Comparison of ENCODE assay signal across 17 mouse cellular contexts in the genomic region with DNA sequence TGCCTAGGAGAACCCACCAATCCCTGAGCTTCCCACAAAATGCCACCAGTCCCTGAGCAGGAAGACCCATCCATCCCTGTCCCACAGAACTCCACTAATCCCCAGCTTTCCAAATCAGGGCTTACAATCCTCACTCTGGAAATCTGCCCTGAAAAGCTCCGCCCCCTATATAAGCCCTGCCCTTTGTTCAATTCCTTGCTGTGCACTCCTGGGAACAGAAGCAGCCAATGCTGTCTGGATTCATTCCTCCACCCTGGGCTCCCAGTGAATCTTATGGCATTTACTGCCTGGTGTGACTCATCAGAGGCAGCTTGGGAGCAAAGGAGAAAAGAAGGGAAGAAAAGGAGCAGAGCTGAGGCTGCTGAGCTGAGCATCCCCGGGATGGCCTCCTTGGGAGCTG.
DNase-seq lines count a peak whose midpoint lies in the region; ATAC-seq and TF ChIP-seq lines count a peak whose summit lies in the region.
"Had no signal": no experiment of that assay in that cellular context is flagged by ENCODE, and none has a peak within 500 bp of the region (broad histone marks: within the 10 kb centered on the region; RNA-seq: fewer than 3 reads in every experiment).

No protein-coding gene starts in this region.

- H3K4me1 ChIP-seq in forebrain, embryonic 12.5 days, result no peaks in the 10 kb centered on the region
- no peaks in the 10 kb centered on the region for H3K4me1 ChIP-seq in forebrain, postnatal 0 days (ENCODE audit: insufficient read depth)
- H3K4me1 ChIP-seq in midbrain, embryonic 13.5 days (replicated peaks), result no peaks in the 10 kb centered on the region
- no peaks in the 10 kb centered on the region for H3K4me1 ChIP-seq in midbrain, embryonic 10.5 days
- peaks cover 6% of the 10 kb centered on the region; the same call in 1 of the 2 replicates for H3K4me1 ChIP-seq in olfactory bulb, adult 2 months (ENCODE audit: control insufficient read depth, insufficient read depth, low read length)
- H3K4me1 ChIP-seq: heart, embryonic 10.5 days; midbrain, embryonic 12.5 days; neural tube, embryonic 13.5 days had no signal

- H3K4me3 ChIP-seq in forebrain, embryonic 12.5 days (replicated peaks), result no peak overlapping the region
- H3K4me3 ChIP-seq in forebrain, postnatal 0 days (ENCODE audit: low read depth, low read length), result no peak overlapping the region
- no peak overlapping the region for H3K4me3 ChIP-seq in midbrain, embryonic 13.5 days (replicated peaks)
- no peak overlapping the region for H3K4me3 ChIP-seq in midbrain, embryonic 10.5 days
- H3K4me3 ChIP-seq in olfactory bulb, adult 2 months (ENCODE audit: insufficient read depth, low read depth, low read length), result no peak overlapping the region
- H3K4me3 ChIP-seq: heart, embryonic 10.5 days; midbrain, embryonic 12.5 days; neural tube, embryonic 13.5 days had no signal

- WGBS in forebrain, embryonic 12.5 days, result 64% methylated on average over 2 of the region's 2 CpGs
- WGBS in forebrain, postnatal 0 days, result 70% methylated on average over 2 of the region's 2 CpGs
- 60% methylated on average over 2 of the region's 2 CpGs for WGBS in midbrain, embryonic 13.5 days
- 64% methylated on average over 2 of the region's 2 CpGs for WGBS in midbrain, embryonic 10.5 days
- WGBS in olfactory bulb, adult 2 months, result 56% methylated on average over 2 of the region's 2 CpGs

- no peaks in the 10 kb centered on the region for H3K27me3 ChIP-seq in forebrain, embryonic 12.5 days
- no peaks in the 10 kb centered on the region for H3K27me3 ChIP-seq in forebrain, postnatal 0 days (ENCODE audit: insufficient read depth, low read length)
- no peaks in the 10 kb centered on the region for H3K27me3 ChIP-seq in midbrain, embryonic 13.5 days
- no peaks in the 10 kb centered on the region for H3K27me3 ChIP-seq in midbrain, embryonic 10.5 days (ENCODE audit: low read depth, poor library complexity, severe bottlenecking)
- H3K27me3 ChIP-seq: midbrain, embryonic 12.5 days; neural tube, embryonic 13.5 days; Patski had no signal

- H3K27ac ChIP-seq in forebrain, embryonic 12.5 days, result no peak overlapping the region
- H3K27ac ChIP-seq in forebrain, postnatal 0 days (ENCODE audit: low read depth, low read length), result no peak overlapping the region
- no peak overlapping the region for H3K27ac ChIP-seq in midbrain, embryonic 13.5 days
- no peak overlapping the region for H3K27ac ChIP-seq in midbrain, embryonic 10.5 days (replicated peaks)
- no peak overlapping the region for H3K27ac ChIP-seq in olfactory bulb, adult 2 months (ENCODE audit: insufficient read depth, low read depth, low read length)
- H3K27ac ChIP-seq: heart, embryonic 10.5 days; midbrain, embryonic 12.5 days; neural tube, embryonic 13.5 days had no signal

- TF ChIP-seq POLR2A in brain, embryonic 14.5 days (IDR thresholded peaks at IDR 0.05; ENCODE audit: borderline replicate concordance, extremely low read depth, insufficient read depth, insufficient read length, poor library complexity, severe bottlenecking), result no peak
- TF ChIP-seq POLR2A in olfactory bulb, adult 2 months (IDR thresholded peaks at IDR 0.05; ENCODE audit: insufficient read depth, low read depth, low read length), result no peak

- DNase-seq in forebrain, postnatal 0 days, result no peak
- DNase-seq in midbrain, embryonic 10.5 days (ENCODE audit: low spot score), result no peak
- DNase-seq in brain, embryonic 14.5 days (ENCODE audit: low read depth), result peak; percentile 34
- no peak for DNase-seq in thymus, postnatal 4 days
- DNase-seq: cerebellum, adult 2 months; kidney, adult 11 months; thymus, postnatal 25 days had no signal

- H3K9ac ChIP-seq in forebrain, embryonic 12.5 days, result no peak overlapping the region
- H3K9ac ChIP-seq in forebrain, postnatal 0 days, result no peak overlapping the region
- H3K9ac ChIP-seq in midbrain, embryonic 13.5 days (replicated peaks), result no peak overlapping the region
- H3K9ac ChIP-seq: midbrain, embryonic 12.5 days; neural tube, embryonic 13.5 days had no signal

- no peak for TF ChIP-seq CTCF in forebrain, postnatal 0 days (IDR thresholded peaks at IDR 0.05; ENCODE audit: low read depth)
- no peak for TF ChIP-seq CTCF in brain, embryonic 14.5 days (IDR thresholded peaks at IDR 0.05; ENCODE audit: borderline replicate concordance, extremely low read depth, insufficient read depth, insufficient read length)
- TF ChIP-seq CTCF in olfactory bulb, adult 2 months (IDR thresholded peaks at IDR 0.05; ENCODE audit: insufficient read depth, low read depth, low read length), result 0 out of 2 replicates have a peak, but pooled peaks have one; percentile 6

- peaks cover 57% of the 10 kb centered on the region for H3K36me3 ChIP-seq in forebrain, embryonic 12.5 days (replicated peaks)
- peaks cover 30% of the 10 kb centered on the region for H3K36me3 ChIP-seq in forebrain, postnatal 0 days (ENCODE audit: insufficient read depth)
- H3K36me3 ChIP-seq in midbrain, embryonic 13.5 days, result peaks cover 63% of the 10 kb centered on the region
- H3K36me3 ChIP-seq in midbrain, embryonic 10.5 days, result peaks cover 93% of the 10 kb centered on the region

- no peaks in the 10 kb centered on the region for H3K9me3 ChIP-seq in forebrain, embryonic 12.5 days
- H3K9me3 ChIP-seq in forebrain, postnatal 0 days (ENCODE audit: low read length), result no peaks in the 10 kb centered on the region
- no peaks in the 10 kb centered on the region for H3K9me3 ChIP-seq in midbrain, embryonic 13.5 days
- H3K9me3 ChIP-seq in midbrain, embryonic 10.5 days (replicated peaks), result no peaks in the 10 kb centered on the region
- H3K9me3 ChIP-seq: heart, embryonic 10.5 days; midbrain, embryonic 12.5 days; neural tube, embryonic 13.5 days had no signal

- no peak overlapping the region for H3K4me2 ChIP-seq in forebrain, embryonic 12.5 days
- no peak overlapping the region for H3K4me2 ChIP-seq in forebrain, postnatal 0 days (ENCODE audit: low read depth)
- H3K4me2 ChIP-seq in midbrain, embryonic 13.5 days (replicated peaks), result no peak overlapping the region
- H3K4me2 ChIP-seq: liver, embryonic 11.5 days; midbrain, embryonic 12.5 days; neural tube, embryonic 13.5 days had no signal

- ATAC-seq in forebrain, embryonic 12.5 days (ENCODE audit: low FRiP score), result peak; percentile 49; the same call in 1 of the 2 replicates
- ATAC-seq in forebrain, postnatal 0 days, result no peak
- 0 out of 2 replicates have a peak, but pooled peaks have one; percentile 40 for ATAC-seq in midbrain, embryonic 13.5 days
- no peak for ATAC-seq in activated CD4-positive, CD25-positive, alpha-beta regulatory T cell, adult 4 months
- ATAC-seq: lung, postnatal 0 days; Patski had no signal

Comparison
In these comparisons a context has a peak if more than half of its experiments do, and no peak if none do; other contexts are left out.
1. ATAC-seq: peak in forebrain, embryonic 12.5 days (single experiment) and midbrain, embryonic 13.5 days (single experiment); none in forebrain, postnatal 0 days (single experiment) and activated CD4-positive, CD25-positive, alpha-beta regulatory T cell, adult 4 months (single experiment).